8 mouse cellular contexts compared by ENCODE assay signal in genomic region chrX:44228847-44229246, GRCm38 (mm10).
DNase-seq lines count a peak whose midpoint lies in the region; ATAC-seq lines count a peak whose summit lies in the region.

No protein-coding gene starts in this region.

- DNase-seq in cerebellum, postnatal 10 days = peak; percentile 58 to 60
- no peak for DNase-seq in cerebellum, adult 11 months
- peak; percentile 3 to 4 for DNase-seq in kidney, postnatal 4 days
- no peak for DNase-seq in kidney, postnatal 14 days
- peak; percentile 52 for DNase-seq in ES-CJ7 (ENCODE audit: low read depth, low spot score)
- DNase-seq in forelimb bud, embryonic 11.5 days (ENCODE audit: low read depth, low spot score) = peak; percentile 2

- no peak for ATAC-seq in megakaryocyte-erythroid progenitor cell, adult 5-6 weeks (replicated peaks; ENCODE audit: low FRiP score, low TSS enrichment, poor library complexity, severe bottlenecking)
- no peak for ATAC-seq in inflammation-experienced regulatory T-cells, adult 6 months

Comparison
In these comparisons a context has a peak if more than half of its experiments do, and no peak if none do; other contexts are left out.
1. DNase-seq: peak in cerebellum, postnatal 10 days (2 of 2), kidney, postnatal 4 days (2 of 2), ES-CJ7 (single experiment) and forelimb bud, embryonic 11.5 days (single experiment); none in cerebellum, adult 11 months (single experiment) and kidney, postnatal 14 days (single experiment).